Mouse (Mus musculus): ENCODE measurements at regions not wholly inside any gene's neighbourhood (a gene's known extent, or its start where the extent isn't known, plus 50 kb on each side); places are given as distances from the start of the nearest gene placed in this dataset.
A peak's percentile ranks its signal among the peaks of the same experiment; 100 is the strongest.

DNA sequence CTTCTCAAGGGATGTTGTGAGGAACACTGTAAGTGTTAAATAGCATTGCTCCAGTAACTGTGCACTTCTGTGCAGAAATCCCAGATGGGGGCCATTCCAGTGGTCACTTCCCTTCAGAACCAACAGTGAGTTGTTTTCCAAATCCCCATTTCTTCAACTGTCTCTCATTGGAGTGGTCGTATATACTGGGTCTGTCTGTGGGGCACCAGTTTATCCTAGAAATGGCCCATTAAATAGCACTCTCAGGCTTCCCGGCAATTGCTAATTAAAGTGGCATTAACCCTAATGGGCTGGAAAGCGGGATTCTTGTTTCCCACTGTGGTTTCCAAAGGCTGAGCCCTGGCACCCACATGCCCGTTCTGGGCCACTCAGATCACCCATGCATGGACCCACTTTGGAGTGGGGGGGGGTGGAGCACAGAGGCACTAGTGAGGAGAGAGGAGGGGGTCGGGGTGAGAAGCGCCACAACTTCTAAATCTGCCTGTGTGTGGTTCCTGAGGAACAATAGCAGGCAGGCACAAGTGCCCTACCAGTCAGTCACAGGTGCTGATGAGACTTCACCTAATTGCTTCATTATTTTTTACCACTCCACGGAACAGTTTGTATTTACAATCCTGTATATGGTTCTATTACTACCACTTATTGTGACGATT is 78.1 kb downstream of the Fam204a start:
- no peak for ATAC-seq (replicated peaks; ENCODE audit: low FRiP score, poor library complexity, severe bottlenecking)

DNA sequence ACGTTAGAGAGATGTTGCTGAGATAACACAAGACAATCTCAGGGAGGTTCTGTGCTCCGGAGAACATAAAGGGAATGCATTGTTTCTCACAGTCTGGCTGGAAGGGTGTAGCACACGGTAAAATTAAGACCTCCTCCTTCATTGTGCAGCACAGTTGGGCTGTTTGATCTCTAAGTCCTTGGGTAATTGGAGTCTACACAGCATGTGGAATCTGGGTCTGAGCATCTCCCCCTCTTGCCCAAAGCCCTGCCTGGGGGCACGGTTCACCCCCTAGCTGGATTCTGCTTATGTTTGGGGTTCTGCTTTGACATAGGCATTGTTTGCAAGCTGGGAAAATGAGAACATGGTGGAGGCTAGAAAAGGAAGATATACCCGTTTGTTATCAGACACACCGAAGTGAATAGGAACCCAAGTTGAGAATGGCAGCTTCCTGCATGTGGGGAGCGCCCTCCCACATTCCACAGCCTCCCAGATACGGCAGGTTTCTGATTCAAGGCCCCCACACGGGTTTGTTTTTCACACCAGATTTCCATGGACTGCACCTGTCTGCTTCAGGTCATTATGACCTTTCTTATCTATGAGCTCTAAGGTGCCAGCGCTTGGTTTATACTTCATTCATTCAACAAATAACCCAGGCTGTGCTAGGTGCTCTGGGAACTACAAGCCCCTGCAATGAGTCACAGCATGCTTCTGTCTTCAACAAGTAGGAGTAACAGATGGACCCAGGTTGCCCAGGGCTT is 79.9 kb downstream of the Fam204a start:
- no peak for ATAC-seq (replicated peaks; ENCODE audit: low FRiP score, poor library complexity, severe bottlenecking)

DNA sequence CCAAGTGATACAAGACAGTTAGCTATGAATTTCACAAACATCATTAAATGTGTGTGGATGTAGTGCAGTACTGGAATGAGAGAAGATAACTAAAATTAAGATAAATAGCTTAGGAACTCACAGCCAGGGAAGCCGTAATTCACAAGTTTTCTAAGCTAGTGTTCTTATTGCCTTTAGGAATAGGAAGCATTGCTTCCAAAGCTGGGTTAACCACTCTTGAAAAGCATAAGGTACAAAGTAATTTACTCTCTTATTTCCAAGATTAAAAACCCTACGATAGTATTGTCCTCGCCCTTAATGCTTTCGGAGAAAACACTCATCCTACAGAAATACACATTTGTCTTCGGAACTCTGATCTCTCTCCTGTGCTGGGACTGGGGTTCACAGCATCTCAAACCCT is 81.3 kb downstream of the Fam204a start:
- ATAC-seq (replicated peaks; ENCODE audit: low FRiP score, poor library complexity, severe bottlenecking), result no peak

DNA sequence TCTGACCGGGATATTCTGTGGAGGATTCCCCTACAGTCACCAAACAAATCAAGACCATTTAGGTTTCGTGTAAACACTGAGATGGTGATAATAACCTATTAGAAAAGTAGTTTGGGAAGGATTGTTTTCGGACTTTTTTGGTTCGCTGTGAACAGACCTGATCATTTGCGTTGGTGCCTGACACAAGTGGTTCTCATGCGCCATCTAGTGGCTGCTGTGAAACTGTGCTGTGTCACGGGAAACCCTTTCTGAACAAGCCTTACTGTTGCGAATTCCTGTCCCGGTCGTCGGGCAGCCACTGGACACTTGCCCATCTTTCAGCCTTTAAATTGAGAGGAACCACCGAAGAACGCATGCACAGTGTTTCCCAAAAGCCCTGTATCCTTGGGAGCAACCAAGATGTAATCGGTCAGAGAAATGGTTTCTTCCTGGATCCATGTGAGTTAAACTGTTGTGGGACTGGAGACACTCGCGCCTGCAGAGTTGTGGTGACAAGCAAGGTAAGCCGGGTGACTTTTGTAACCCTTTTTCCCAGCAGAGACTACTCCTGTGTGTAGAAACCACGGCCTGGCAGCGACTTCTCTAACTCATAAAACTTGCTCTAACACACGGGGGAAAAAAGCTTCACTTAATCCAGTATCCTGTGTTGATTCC is 82.0 kb downstream of the Fam204a start:
- peak; percentile 71 for ATAC-seq (replicated peaks; ENCODE audit: low FRiP score, poor library complexity, severe bottlenecking)

DNA sequence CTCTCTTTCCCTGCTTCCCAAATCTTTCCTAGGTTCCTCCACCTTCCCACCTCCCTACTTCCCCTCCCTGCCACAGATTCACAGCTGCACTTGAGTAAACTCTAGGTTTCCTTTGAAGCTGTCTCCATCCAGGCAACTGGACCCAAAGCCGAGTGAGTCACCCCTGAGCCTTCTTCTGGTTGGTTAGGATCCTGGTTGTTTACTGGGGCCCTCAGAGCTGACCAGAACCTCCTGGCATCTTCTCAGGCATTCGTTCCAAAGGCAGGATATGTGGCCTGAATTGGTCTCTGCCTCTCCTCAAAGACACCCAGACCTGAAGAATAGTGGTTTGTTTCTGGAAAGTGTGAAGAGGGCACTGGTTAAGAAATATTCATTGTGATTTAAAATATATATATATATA is 87.6 kb downstream of the Fam204a start:
- no peak for ATAC-seq (replicated peaks; ENCODE audit: low FRiP score, poor library complexity, severe bottlenecking)

DNA sequence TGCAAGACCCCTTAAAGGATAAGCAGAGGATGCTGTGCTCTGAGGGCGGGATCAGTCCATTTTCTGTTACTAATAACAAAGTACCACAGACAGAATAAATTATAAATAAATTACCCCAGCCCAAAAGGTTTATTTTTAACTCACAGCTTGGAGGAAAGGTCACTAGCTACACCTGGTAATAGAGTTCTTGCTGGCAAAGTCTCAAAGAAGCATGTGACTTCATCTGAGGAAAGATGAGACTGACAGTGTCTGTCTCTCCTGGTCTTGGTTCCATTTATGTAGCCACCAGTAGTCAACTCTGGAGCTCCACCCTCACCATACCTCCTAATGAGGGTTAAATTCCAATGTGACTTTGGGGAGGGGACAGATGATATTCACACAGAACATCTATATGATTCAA is 90.0 kb downstream of the Fam204a start:
- ATAC-seq (replicated peaks; ENCODE audit: low FRiP score, poor library complexity, severe bottlenecking), result no peak

DNA sequence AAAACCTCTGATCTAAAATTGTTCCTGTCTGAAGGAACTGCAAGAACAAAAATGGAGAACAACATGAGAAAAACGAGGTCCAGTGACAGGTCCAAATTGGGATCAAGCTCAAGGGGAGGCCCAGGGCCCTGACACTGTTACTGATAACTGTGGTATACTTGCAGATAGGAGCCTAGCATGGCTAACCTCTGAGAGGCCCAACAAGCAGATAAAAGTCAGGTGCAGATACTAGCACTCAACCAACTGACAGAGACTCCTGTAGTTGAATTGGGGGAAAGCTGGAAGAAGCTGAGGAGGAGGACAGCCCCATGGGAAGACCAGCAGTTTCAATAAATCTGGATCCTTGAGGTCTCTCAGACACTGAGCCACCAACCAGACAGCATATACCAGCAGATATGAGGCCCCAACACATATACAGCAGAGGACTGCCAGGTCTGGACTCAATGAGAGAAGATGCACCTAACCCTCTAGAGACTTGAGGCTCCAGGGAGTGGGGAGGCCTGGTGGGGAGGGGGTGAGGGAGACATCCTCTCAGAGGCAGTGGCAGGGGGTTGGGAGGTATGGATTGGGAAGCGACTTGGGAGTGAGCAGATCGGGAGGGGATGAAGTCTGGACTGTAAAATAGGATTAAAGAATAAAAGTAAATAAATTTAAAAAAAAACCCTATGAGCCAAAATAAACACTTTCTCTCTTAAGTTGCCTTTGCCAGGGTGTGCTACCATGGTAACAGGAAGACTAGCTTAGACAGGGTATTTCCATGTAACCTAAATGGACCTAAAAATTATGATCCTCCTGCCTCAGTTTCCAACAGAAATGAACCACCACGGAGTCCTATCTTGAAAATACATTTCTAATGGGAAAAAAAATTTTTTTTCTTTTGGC is 91.8 kb downstream of the Fam204a start:
- ATAC-seq (replicated peaks; ENCODE audit: low FRiP score, poor library complexity, severe bottlenecking), result no peak

DNA sequence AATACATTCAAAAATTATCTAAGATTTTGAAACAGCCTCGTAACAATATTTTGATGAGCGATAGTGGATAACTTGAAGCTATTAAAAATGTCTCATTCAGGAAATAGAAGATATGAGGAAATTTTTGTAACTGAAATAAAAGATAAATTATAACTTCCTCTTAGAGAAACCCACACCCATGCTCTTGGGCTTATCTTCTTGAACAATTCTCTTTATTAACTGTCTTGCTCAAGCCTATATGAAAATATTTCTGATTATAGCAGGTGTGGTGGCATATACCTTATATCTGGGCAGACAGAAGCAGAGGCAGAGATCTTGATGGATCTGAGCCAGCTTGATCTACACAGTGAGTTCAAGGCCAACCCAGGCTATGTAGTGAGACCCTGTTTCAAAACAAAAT is 96.9 kb downstream of the Fam204a start:
- no peak for ATAC-seq (replicated peaks; ENCODE audit: low FRiP score, poor library complexity, severe bottlenecking)

DNA sequence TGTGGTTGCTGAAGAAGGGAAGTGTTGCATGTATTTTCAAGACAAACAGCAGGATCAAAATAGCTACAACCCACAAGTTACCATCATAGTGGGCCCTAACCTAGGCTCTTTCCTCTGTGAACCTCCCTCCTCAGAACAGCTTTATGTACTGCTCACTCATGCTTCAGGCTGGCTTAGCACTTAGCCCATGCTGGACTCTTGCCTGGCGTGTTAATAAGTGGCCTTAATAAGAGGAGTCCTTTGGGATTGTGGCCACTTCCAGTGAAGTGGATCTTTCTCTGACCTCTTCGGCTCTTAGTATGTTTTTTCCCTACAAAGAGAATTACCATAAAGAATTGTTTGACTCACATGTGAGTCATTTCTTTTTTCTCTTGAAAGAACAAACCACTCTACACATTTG is 101.9 kb downstream of the Fam204a start:
- no peak for ATAC-seq (replicated peaks; ENCODE audit: low FRiP score, poor library complexity, severe bottlenecking)

DNA sequence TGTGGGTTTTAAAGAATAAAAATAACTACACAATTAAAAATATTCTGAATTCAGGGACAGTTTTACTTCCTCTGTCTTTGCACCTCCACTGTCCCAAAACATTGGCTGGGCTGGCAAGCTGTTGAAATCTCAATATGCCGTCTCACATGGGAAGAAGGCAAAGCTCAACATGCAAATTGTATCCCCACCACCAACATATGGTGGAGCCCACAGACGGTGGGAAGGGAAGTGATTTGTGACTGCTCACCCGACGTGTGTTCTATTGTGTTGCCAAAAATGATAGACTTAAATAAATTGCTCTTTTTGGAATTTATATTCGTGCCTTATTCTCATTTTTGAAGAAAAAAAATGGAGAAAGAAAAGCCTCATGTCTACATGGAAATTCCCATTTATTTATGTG is 105.6 kb downstream of the Fam204a start:
- ATAC-seq (replicated peaks; ENCODE audit: low FRiP score, poor library complexity, severe bottlenecking), result no peak

DNA sequence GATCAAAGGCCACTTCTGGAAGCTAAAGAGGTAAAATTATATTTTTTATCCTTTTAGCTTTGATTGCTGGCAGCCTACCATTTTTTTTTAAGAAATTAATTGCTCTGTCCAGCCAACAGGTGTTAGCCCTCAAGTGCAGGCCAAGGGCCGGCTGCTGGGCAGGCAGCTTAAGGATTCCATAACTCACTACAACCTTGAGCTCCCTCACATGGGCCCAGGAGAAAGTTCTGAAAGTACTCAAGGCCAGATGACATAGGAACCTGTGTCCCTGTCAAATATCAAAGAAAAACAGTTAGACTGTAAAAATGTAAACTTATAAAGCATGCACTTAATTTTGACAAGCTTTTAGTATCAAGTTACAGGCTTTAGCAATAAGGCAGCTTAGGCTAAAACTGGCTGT is 107.5 kb downstream of the Fam204a start:
- ATAC-seq (replicated peaks; ENCODE audit: low FRiP score, poor library complexity, severe bottlenecking), result no peak

DNA sequence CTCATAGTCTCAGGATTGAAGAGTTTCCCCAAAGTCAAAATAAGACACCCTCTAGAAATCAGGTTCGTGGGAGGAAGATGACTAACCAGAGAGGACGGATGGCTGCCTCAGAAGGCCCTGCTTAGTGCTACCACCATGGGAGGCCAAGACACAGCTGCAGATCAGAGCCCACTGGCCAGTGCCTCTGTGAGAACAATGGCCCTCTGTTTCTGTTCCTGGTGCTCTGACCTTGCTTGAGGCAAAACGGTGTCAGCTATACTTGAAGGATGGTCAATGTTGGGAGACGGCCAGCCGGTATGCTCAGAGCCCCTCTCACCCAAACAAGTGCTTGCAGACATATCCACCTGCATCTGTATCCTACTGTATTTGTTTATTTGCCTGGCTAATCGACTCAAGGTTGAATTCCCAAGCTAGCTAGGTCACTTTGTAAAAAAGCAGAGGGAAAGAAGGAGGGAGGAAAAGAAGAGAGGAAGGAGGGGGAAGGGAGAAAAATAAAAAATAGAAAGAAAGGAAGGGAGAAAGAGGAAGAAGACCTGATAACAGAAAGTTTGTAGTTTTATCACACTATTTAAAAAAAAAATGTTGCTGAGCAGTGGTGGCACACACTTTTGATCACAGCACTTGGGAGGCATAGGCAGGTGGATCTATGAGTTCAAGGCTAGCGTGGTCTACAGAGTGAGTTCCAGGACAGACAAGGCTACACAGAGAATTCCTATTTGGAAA is 112.7 kb downstream of the Fam204a start:
- no peak for ATAC-seq (replicated peaks; ENCODE audit: low FRiP score, poor library complexity, severe bottlenecking)

DNA sequence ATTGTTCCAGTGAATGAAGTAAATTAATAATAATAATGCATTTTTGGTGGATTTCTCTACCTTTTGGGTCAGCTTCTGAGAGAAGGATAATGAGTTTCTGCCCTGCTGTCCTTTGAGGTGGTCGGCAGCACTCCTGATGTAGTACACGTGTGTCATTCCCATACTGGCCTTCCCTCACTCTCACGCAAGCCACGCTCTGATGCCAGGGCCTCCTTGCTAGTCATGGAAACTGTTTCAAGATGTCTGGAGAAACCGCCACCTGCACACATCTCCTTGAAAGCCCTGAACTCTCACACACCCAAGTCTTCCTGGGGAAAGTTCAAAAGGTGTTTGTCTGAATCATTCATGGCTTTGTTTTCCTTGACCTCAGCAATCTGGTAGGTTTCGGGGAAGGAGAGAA is 116.2 kb downstream of the Fam204a start:
- ATAC-seq (replicated peaks; ENCODE audit: low FRiP score, poor library complexity, severe bottlenecking), result no peak

DNA sequence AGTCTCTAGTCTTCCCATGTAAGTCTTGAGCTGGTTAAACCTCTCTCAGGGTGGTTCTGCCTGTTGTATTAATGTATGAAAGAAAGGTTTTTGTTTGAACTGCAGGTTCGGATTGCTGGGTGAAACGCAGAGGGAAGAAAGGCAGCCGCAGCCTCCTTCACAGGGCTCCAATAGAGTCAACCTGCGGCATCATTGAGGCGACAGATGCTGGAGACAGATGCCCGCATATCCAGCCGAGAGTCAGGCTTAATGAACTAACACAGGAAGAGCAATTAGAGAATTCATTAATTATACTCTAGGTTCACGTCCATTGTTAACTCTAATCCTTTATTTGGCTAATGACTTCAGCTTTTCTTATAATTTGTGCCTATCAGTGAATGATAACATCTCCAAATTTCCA is 117.0 kb downstream of the Fam204a start:
- no peak for ATAC-seq (replicated peaks; ENCODE audit: low FRiP score, poor library complexity, severe bottlenecking)

DNA sequence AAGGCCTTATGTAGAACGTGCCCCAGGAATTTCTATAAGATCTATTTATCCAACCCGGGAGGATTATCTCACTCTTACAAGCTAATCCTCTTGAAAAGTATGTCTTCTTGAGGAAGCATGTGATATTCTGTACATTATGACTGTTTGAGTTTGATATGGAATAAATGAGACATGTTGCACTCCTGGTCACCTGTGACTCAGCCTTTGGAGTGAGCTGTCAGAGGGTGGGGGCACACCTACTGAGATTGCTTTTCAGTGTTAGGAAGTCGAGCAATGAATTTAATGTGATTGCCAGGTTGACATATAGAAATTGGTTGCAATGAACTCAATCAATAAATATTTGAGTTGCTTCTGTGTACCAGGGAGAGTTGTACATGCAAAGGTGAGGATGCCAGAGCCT is 128.6 kb downstream of the Fam204a start:
- no peak for ATAC-seq (replicated peaks; ENCODE audit: low FRiP score, poor library complexity, severe bottlenecking)

DNA sequence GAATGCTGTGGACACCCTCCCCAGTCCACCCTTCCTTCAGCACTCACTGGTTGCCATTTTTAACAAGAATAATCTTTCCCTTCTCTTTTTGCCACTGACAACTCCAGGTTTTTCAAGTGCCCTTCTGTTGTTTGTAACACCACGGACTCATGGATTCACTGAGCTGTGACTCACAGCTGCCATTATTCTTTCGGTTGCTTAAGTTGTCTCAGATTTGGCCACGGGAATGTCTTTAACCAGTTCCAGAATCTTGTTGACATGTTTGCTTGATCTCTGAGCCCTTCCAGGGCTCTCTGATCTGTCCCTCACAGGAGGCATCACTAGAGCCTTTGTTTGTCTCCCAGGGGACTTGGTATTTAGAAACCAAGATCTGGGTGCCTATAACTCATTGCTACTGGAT is 131.5 kb upstream of the Rab11fip2 start:
- ATAC-seq (replicated peaks; ENCODE audit: low FRiP score, poor library complexity, severe bottlenecking), result no peak

DNA sequence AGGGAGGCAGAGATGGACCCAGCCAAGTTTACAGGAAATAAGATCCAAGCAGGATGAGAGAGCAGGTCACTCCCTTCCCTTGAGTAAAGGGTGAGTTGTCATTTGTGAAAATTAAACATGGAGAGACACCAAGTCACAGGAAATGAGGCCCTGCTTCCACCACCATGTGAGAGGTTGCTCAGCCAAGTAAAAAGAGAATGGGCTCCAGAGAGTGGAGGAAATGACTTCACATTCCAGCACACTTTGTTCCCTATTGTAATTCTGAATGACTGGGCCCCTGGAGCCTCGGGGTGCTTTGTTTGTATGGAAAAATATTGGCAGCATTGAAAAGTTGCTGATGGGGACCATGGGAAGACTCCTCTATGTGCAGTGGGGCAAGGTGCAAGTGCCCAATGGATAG is 129.9 kb upstream of the Rab11fip2 start:
- ATAC-seq (replicated peaks; ENCODE audit: low FRiP score, poor library complexity, severe bottlenecking), result no peak

DNA sequence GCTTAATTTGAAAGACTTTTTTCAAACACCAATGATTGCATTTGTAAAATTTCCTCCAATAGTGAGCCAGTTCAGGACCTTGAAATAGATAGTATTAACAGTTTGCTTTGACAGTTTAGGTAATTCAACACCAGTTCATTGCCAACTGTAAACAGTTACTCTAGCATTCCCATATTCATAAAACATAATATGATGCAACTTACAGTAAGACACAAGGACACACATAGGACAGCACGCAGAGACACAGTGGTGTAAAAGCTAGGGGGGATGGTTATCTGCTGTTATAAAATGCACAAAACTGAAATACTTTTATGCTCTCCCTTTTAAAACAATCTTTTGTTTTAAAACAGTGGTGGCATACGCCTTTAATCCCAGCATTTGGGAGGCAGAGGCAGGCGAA is 122.7 kb upstream of the Rab11fip2 start:
- no peak for ATAC-seq (replicated peaks; ENCODE audit: low FRiP score, poor library complexity, severe bottlenecking)

DNA sequence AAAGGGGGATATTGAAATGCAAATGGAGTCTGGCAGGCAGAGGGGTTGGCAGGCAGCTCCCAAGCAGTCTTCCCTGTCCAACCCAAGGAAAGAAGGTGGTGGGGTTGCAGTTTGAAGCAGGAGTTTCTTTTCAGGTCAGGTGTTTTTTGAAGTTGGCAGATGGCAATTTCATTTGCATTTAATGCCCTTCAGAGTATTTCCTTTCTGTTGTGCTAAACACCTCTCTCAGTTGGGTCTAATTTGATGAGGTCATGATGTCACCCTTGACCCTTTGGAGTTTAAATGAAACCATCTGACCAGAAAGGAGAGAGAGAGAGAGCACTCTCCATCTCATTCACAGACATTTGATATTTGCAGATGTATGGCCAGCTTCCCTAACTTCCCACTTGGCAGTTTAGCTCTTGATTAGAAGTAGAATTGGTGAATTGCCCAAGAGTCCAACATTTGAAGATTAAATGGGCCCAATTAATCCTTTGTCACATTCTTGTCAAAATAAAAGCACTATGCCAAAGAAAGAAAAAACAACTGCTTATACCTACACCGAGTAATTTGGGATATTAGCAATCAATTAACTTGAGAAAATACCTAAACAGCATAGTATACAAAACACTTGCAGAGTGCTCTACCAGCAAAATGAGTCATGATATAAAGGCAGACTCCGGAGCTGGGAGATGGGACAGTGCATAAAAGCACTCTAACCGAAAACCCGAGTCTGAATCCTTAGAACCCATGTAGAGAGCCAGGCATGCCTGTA is 111.8 kb upstream of the Rab11fip2 start:
- no peak for ATAC-seq (replicated peaks; ENCODE audit: low FRiP score, poor library complexity, severe bottlenecking)

Data from erythroid progenitor cell, adult 5-6 weeks (primary cell).